Mouse (Mus musculus): Measurements from ENCODE around the gene Plppr1. TPM values are rescaled to one million over a fixed set of nuclear protein-coding genes. Genes with fewer than 3 reads are reported as not detected.
A peak's percentile ranks its signal among the peaks of the same experiment; 100 is the strongest.

Gene Plppr1
- total RNA-seq (2021): 1 to 10 TPM; 8.7 TPM
- long read RNA-seq, experiment 1, transcript Plppr1-201 (8 exons, 3,940 nt): major isoform, 9 of 11 reads
- long read RNA-seq, experiment 1, partial matches to known transcripts: 0 of 11 reads
- long read RNA-seq, experiment 1, other reads (novel, unspliced or antisense): 2 of 11 reads
- long read RNA-seq, experiment 2, transcript Plppr1-201 (8 exons, 3,940 nt): major isoform, 14 of 20 reads
- long read RNA-seq, experiment 2, partial matches to known transcripts: 0 of 20 reads
- long read RNA-seq, experiment 2, other reads (novel, unspliced or antisense): 6 of 20 reads

- peak in 1 of 2 experiments; percentile 36 for DNase-seq (ENCODE audit: low spot score in 2 of 2)
- TF ChIP-seq CTCF (conservative IDR thresholded peaks at IDR 0.05): no peak
- Histone ChIP-seq H3K4me3 (peak within 1 kb of the TSS; percentile 84), H3K27ac (peak within 1 kb of the TSS; percentile 84)
Measured at GRCm38 (mm10) chr4:49059021-49059401, at the start of gene Plppr1. Plppr1 (plus strand) TSS chr4:49059273.

GRCm38 (mm10) chr4:49016701-49017100, 42.4 kb upstream of the Plppr1 start:
- H3K4me3 ChIP-seq: no peak overlapping the region
- no peak for DNase-seq (ENCODE audit: low spot score in 2 of 2)
- TF ChIP-seq CTCF (conservative IDR thresholded peaks at IDR 0.05): no peak
- H3K27ac ChIP-seq: no peak overlapping the region

GRCm38 (mm10) chr4:49023221-49023620, 35.9 kb upstream of the Plppr1 start:
- Histone ChIP-seq H3K27ac (no peak overlapping the region), H3K4me3 (no peak overlapping the region)
- peak; percentile 29 to 50 for DNase-seq (ENCODE audit: low spot score in 2 of 2)
- TF ChIP-seq CTCF (conservative IDR thresholded peaks at IDR 0.05): no peak

- Histone ChIP-seq H3K4me3 (no peak overlapping the region), H3K27ac (no peak overlapping the region)
- TF ChIP-seq CTCF (conservative IDR thresholded peaks at IDR 0.05): no peak
- DNase-seq (ENCODE audit: low spot score in 2 of 2): no peak
Measured at GRCm38 (mm10) chr4:49038311-49038710, 20.8 kb upstream of the Plppr1 start.

- no peak overlapping the region for H3K4me3 ChIP-seq
- DNase-seq (ENCODE audit: low spot score in 2 of 2): no peak
- H3K27ac ChIP-seq: no peak overlapping the region
- no peak for TF ChIP-seq CTCF (conservative IDR thresholded peaks at IDR 0.05)
Measured at GRCm38 (mm10) chr4:49039854-49040253, 19.2 kb upstream of the Plppr1 start.

DNA sequence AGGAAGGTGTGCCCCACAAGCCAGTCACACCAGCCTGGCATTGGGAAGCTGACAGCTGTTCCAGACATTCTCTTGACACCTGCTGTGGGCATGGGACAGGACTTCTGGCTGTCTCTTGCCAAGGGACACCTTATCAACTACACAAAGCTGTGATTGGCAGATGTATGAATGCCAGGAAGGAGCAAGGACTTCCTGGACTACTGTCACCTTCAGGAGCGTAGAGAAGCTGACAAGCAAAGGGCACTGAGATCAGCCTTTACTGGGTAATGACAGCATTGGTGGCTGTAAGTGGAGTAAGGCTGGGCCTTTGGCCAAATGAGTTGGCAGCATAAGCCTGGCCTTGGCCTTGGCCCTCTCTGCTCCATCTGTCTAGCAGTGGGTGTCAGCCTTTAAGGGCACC, 17.4 kb upstream of the Plppr1 start:
- Histone ChIP-seq H3K27ac (no peak overlapping the region), H3K4me3 (no peak overlapping the region)
- DNase-seq (ENCODE audit: low spot score in 2 of 2): no peak
- TF ChIP-seq CTCF (conservative IDR thresholded peaks at IDR 0.05): no peak

DNA sequence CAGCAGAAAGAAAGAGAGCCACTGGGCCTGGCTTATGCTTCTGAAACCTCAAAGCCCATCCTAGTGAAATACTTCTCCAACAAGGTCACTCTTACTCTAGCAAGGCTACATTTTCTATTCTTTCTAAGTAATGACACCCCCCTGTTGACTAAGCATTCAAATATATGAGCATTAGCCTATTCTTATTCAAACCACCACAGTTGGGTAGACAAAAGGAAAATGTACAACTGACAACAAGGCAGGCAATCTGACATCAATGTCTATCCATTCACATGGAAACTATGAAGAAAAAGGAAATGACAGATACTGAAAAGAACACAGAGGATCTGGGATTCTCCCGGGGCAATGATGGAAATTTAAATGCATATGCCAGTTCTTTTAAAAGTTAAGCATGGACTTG, 8.4 kb upstream of the Plppr1 start:
- DNase-seq (ENCODE audit: low spot score in 2 of 2): no peak
- TF ChIP-seq CTCF (conservative IDR thresholded peaks at IDR 0.05): no peak
- no peak overlapping the region for H3K27ac ChIP-seq
- no peak overlapping the region for H3K4me3 ChIP-seq

- no peak for DNase-seq (ENCODE audit: low spot score in 2 of 2)
- H3K27ac ChIP-seq: no peak overlapping the region
- TF ChIP-seq CTCF (conservative IDR thresholded peaks at IDR 0.05): no peak
- H3K4me3 ChIP-seq: no peak overlapping the region
Measured at GRCm38 (mm10) chr4:49057916-49058315, 1.2 kb upstream of the Plppr1 start.

DNA sequence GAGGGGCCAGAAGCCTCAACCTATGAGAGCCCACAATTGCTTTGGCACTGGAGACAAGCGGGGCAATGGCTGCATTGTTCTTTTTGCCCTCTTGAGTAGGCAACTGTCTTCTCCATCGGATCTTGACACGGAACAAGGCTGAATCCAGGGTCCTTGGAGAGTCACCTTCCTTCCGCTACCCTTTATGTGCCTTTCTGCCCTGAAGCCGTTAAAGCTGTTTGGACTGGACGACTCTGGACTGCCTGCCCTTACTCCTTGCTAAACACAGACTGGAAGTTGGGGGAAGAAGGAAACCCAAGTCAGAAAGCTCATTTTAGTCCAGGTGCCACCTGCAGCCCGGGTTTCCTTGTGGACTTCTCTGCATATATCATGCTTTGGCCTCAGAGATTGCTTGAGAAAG, 516 bp upstream of the Plppr1 start:
- peak overlapping the region; percentile 84; the same call in 1 of the 2 replicates for H3K27ac ChIP-seq
- peak overlapping the region; percentile 84 for H3K4me3 ChIP-seq
- no peak for TF ChIP-seq CTCF (conservative IDR thresholded peaks at IDR 0.05)
- DNase-seq (ENCODE audit: low spot score in 2 of 2): no peak

DNA sequence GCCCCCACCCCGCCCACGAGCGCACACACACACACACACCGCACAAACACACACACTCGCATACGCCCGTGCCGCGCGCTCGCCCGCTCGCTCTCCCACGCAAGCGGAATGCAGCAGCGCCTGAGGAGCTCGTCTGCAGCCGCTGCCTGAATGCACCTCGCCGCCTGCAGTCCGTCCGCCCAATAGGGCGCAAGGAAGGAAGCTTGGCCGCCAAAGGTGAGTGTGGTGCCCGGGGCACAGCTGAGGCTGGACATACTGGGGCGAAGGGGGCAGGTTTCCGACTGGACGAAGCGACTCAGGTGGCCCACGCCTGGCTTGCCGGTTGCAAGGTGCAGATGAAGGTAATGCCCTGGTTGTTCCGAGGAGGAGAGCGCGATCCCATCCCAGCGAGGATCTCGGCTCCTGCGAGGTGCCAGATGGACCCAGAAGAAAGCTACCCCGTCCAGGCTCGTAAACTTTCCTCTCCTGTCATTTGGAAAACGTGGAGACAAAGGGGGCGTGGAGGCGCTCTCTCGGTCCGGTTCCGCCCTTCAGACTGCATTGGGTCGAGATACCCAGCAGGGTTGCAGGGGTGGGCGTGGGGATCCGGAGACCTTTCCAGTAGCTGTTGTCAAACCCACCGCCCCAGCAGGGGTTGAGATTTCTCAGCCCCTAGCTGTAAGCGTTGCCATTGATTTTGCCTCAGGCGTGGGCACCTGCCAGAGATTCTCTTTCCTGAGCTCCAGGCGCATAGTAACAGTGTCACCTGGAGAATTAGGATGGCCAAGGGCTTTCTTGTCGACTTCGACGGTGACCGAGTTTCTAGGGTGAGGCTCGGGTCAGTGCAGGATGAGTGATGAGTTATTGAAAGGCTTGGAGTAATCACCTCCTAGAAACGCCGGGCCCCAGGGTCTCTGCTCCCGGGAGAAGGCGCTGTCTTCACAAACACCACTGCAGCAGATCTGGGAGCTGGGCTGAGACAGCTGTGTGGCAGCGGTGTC, 619 bp downstream of the Plppr1 start:
- TF ChIP-seq CTCF (conservative IDR thresholded peaks at IDR 0.05): peak; percentile 9; the same call in 1 of the 2 replicates
- Histone ChIP-seq H3K4me3 (peak overlapping the region; percentile 84), H3K27ac (peak overlapping the region; percentile 84)
- peak; percentile 23 to 30 for DNase-seq (ENCODE audit: low spot score in 2 of 2)

- Histone ChIP-seq H3K4me3 (no peak overlapping the region), H3K27ac (no peak overlapping the region)
- TF ChIP-seq CTCF (conservative IDR thresholded peaks at IDR 0.05): no peak
- no peak for DNase-seq (ENCODE audit: low spot score in 2 of 2)
Measured at GRCm38 (mm10) chr4:49069471-49069870, 10.4 kb downstream of the Plppr1 start.

DNA sequence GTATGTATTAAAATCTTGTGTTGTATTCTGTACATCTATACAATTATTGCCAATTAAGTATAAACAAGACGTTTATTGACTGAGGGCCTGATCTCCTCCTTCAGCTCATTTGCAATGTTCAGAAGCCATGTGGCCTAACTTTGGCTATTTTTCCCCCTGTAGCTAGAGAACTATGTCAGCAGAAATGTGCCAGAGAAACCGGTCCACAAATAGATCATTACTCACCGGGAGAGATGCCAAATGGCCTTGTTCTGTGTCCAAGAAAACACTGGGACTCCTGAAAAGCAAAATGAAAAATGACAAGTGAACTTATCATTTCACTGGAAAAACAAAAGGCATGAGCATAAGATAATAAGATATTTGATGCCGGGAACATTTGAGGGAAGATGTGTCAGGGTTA, 13.8 kb downstream of the Plppr1 start:
- Histone ChIP-seq H3K4me3 (no peak overlapping the region), H3K27ac (no peak overlapping the region)
- TF ChIP-seq CTCF (conservative IDR thresholded peaks at IDR 0.05): no peak
- peak; percentile 45 to 62 for DNase-seq (ENCODE audit: low spot score in 2 of 2)

DNA sequence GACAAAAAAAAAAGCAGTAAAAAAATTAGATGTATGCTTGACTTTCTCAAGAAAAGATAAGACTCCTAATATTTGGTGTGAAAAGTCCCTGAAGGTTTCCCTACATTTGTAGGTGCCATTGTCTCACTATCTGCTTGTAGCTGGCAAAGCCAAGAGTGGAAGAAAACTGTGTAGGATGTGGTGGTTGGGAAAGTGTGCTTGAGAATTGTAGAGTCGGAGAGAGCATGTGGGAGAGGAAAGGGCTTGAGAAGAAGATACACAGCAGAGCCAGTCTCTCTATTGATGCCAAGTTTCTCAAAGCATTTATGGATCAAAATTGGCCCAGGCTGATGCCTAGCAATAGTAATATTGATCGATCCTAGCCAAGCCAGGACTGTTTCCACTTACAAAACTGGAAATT, 16.8 kb downstream of the Plppr1 start:
- no peak overlapping the region for H3K4me3 ChIP-seq
- TF ChIP-seq CTCF (conservative IDR thresholded peaks at IDR 0.05): no peak
- H3K27ac ChIP-seq: no peak overlapping the region
- DNase-seq (ENCODE audit: low spot score in 2 of 2): no peak
